Mouse (Mus musculus) small intestine, adult 2 months (tissue): ENCODE measurements around the gene Vwa7.

ENCODE experiments used
- CTCF ChIP-seq: fragments of 200-500 bp; IDR thresholded peaks from 2 replicates; pipeline ENCODE4 v1.5.1; 2012; ENCODE audit warnings: low read depth, mild to moderate bottlenecking, control low read depth, inconsistent platforms, low read length, moderate library complexity, mixed read lengths; ENCODE audit not compliant: insufficient replicate concordance, insufficient read length; ENCODE audit errors: extremely low read depth
- POLR2A ChIP-seq: fragments of 200-500 bp; IDR thresholded peaks from 2 replicates; pipeline ENCODE4 v1.6.1; 2012; ENCODE audit warnings: low read depth, mild to moderate bottlenecking, control low read depth, inconsistent platforms, low read length, moderate library complexity

GRCm38 (mm10) chr17:35066084-35066483 is 49.7 kb downstream of the Vwa7 start, which contains the start of gene Mpig6b:
- no peak for TF ChIP-seq CTCF
- TF ChIP-seq POLR2A = no peak
